Mouse (Mus musculus): ENCODE measurements around the gene Gm17728.
"Not testable (repeated sequence)": the region's sequence is repeated elsewhere in the genome, so short reads cannot be mapped to it uniquely, and the experiment has no call there.

Gene Gm17728

DNA sequence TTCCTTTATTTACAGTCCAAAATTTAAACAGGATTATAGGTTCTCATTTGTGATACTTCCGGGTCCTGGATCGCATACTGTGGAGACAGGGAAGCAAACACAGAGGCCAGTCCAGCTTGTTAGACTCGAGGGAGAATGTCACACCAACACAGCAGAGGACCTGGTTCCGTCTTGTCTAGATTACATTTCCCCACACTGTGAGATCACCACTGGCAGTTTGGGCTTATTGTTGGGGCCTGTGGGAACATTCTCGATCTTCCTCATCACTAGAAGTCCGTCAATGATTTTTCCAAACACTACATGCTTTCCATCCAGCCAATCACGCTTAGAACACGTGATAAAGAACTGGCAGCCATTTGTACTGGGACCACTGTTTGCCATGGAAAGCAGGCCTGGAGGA lies at the start of gene Gm17728:
TSS of gene Gm17728 (plus strand) at position 301 of the 400 bp plus-strand sequence.
- DNase-seq, result not testable (repeated sequence)

DNA sequence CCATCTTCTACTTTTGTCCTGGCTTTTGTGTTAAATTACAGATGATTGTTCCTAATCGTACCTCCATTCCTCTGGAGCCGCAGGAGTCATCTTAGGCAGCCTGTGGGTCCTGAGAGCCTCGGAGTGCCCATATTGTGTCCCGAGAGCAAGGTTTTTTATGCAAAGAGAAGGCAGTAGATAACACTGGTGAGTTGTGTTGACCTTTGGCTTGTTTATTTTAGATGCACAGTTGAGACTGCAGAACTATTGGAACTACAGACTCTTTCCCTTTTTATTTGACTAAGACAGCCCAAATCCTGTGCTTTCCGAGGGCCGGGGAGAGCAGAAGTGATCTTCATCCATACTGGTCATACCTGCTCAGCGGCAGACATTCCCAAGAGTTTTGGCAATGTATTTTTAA lies 24.4 kb upstream of the Gm17728 start:
- no peak for DNase-seq

- DNase-seq, result no peak
These were observed 23.3 kb upstream of the Gm17728 start for GRCm38 (mm10) chr17:9398551-9398950.

- no peak for DNase-seq
These were observed 17.9 kb upstream of the Gm17728 start for GRCm38 (mm10) chr17:9403991-9404390.

- no peak for DNase-seq
These were observed 14.2 kb upstream of the Gm17728 start for GRCm38 (mm10) chr17:9407640-9408039.

GRCm38 (mm10) chr17:9419016-9419415 lies 2.8 kb upstream of the Gm17728 start:
- DNase-seq, result no peak

DNA sequence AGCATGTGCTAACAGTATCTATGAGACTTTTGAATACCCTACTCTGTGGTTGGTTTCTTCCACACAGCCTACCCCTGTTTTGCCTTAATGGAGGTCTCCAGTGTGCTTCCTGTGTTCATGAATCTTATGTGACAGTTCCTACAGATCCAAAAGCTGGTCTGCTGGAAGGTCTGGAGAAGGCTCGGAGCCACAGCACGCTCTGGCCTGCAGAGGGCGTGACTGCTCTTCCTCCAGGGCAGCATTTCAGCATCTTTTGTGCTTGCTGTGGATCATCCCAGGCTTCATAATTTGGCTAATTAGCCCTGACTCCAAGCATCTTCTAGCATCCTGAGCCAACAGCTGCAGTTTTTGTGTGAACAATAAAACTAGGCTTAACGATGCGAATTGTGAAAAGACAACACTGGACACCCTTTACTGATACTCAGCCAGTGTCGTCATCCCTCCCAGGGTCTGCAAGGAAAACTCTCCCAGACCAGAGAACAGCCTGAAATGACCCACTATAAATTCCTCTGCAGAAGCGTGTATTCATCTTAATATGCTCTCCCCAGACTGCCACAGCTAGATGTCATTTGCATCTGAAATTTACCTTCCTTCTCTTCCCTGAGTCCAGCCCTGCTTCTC lies 6.6 kb downstream of the Gm17728 start:
- peak; percentile 14 for DNase-seq

GRCm38 (mm10) chr17:9439997-9440655 lies 18.3 kb downstream of the Gm17728 start:
- no peak for DNase-seq

GRCm38 (mm10) chr17:9456406-9456805 lies 34.5 kb downstream of the Gm17728 start:
- no peak for DNase-seq

DNA sequence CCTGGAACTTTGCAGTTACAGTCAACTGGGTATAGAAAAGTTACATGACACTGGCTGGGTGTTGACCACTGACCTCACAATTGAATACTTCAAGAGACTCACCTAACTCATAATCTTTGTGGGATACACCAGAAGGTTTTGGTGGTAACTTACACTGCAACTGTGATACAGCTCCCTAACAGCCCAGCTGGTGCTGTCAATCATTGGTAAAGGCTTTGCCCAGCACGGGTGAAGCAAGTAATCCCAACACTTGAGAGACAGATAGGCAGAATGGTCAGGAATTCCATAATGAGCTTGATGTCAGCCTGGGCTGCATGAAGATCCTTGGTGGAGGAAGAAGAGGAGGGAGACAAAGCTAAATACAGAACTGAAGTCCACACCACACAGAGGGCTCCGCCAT lies 39.0 kb downstream of the Gm17728 start:
- no peak for DNase-seq

Data from cerebellum, adult 9-10 months (tissue).